Mouse (Mus musculus) stomach, embryonic 16.5 days (tissue): ENCODE data around the gene Gm27027. TPM values are rescaled to one million over a fixed set of nuclear protein-coding genes. Genes with fewer than 3 reads are reported as not detected.

ENCODE experiments used
- ATAC-seq: fragments of 200-750 bp; cut with Nextera tagmentation; 2 replicates; pipeline ENCODE4 v1.8.0; 2017; ENCODE audit warnings: moderate number of reproducible peaks, moderate TSS enrichment; ENCODE audit not compliant: insufficient read depth, low FRiP score
- H3K27ac ChIP-seq: fragments of 300-500 bp; sonication (generic); 2 replicates; pipeline ENCODE4 v1.5.1; 2014; ENCODE audit warnings: low read length
- H3K27me3 ChIP-seq: fragments of 300-500 bp; sonication (generic); 2 replicates; pipeline ENCODE4 v1.6.1; 2014; ENCODE audit warnings: low read length, control low read depth, mixed read lengths; ENCODE audit not compliant: control insufficient read depth, insufficient read depth
- H3K36me3 ChIP-seq: fragments of 300-500 bp; sonication (generic); 2 replicates; pipeline ENCODE4 v1.6.1; 2014; ENCODE audit warnings: low read length; ENCODE audit not compliant: control insufficient read depth, insufficient read depth
- H3K4me1 ChIP-seq: fragments of 300-500 bp; sonication (generic); 2 replicates; pipeline ENCODE4 v1.6.1; 2014; ENCODE audit warnings: low read length, control low read depth, mixed read lengths; ENCODE audit not compliant: control insufficient read depth, insufficient read depth
- H3K4me2 ChIP-seq: fragments of 300-500 bp; sonication (generic); 2 replicates; pipeline ENCODE4 v1.6.1; 2014; ENCODE audit warnings: low read depth, low read length, mixed read lengths
- H3K4me3 ChIP-seq: fragments of 300-500 bp; sonication (generic); replicated peaks from 2 replicates; pipeline ENCODE4 v1.5.1; 2014; ENCODE audit warnings: mild to moderate bottlenecking, low read length
- H3K9ac ChIP-seq: fragments of 300-500 bp; sonication (generic); 2 replicates; pipeline ENCODE4 v1.6.1; 2014; ENCODE audit warnings: low read length
- H3K9me3 ChIP-seq: fragments of 300-500 bp; sonication (generic); replicated peaks from 2 replicates; pipeline ENCODE4 v1.6.1; 2016; ENCODE audit warnings: low read length, control low read depth; ENCODE audit not compliant: control insufficient read depth
- WGBS: fragments of 180-500 bp; shearing (Covaris S2); extraction: QIAGEN DNeasy Blood & Tissue Kit; methylation state at CpG from one replicate; pipeline ENCODE4 v1.1.7; 2014; 5-methylcytosine and 5-hydroxymethylcytosine counted together
- polyA plus RNA-seq: library from polyadenylated mRNA; unstranded; fragments of >200 nt; fragmentation: Nextera tagmentation; extraction: Ambion mirVana; gene quantifications from 2 replicates; pipeline ENCODE4 v1.2.1, GENCODE M21; 2015

The Gm27027 gene
- polyA plus RNA-seq, 1 experiment from 2014 or later = not detected

DNA sequence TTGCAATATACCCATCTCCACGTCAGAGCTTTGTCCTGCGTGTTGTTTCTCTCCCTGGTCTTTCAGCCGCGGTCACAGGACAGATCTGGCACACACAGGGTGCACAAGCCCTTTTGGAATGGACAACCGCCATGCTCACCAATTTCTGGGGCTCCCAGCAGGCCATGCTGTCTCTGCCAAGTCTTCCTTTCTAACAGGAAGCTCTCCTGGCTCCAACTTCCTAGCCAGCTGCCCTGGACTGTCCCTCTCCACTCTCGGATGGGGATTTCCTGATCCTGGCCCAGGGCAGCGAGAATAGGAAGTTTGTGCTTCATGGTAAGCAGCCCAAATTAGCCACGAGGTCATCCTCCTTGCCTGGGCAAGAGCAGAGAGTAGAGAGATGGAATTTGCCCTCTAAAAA, 34.4 kb downstream of the Gm27027 start:
- H3K9ac ChIP-seq = no peak overlapping the region
- H3K9me3 ChIP-seq = no peaks in the 10 kb centered on the region
- H3K4me2 ChIP-seq = no peak overlapping the region
- 0 out of 2 replicates have a peak, but pooled peaks cover 14% of the 10 kb centered on the region for H3K27me3 ChIP-seq
- no peak overlapping the region for H3K27ac ChIP-seq
- H3K4me1 ChIP-seq = 0 out of 2 replicates have a peak, but pooled peaks cover 2% of the 10 kb centered on the region
- H3K4me3 ChIP-seq = no peak overlapping the region
- no peak for ATAC-seq
- no peaks in the 10 kb centered on the region for H3K36me3 ChIP-seq
- 68% methylated on average over 8 of the region's 8 CpGs for WGBS

GRCm38 (mm10) chr2:93959346-93959745, 36.8 kb downstream of the Gm27027 start:
- 0 out of 2 replicates have a peak, but pooled peaks cover 10% of the 10 kb centered on the region for H3K4me1 ChIP-seq
- no peak overlapping the region for H3K4me2 ChIP-seq
- H3K9ac ChIP-seq = no peak overlapping the region
- ATAC-seq = no peak
- H3K9me3 ChIP-seq = no peaks in the 10 kb centered on the region
- 73% methylated on average over 8 of the region's 8 CpGs for WGBS
- H3K27ac ChIP-seq = no peak overlapping the region
- no peaks in the 10 kb centered on the region for H3K36me3 ChIP-seq
- no peak overlapping the region for H3K4me3 ChIP-seq
- H3K27me3 ChIP-seq = peaks cover 23% of the 10 kb centered on the region; the same call in 1 of the 2 replicates

DNA sequence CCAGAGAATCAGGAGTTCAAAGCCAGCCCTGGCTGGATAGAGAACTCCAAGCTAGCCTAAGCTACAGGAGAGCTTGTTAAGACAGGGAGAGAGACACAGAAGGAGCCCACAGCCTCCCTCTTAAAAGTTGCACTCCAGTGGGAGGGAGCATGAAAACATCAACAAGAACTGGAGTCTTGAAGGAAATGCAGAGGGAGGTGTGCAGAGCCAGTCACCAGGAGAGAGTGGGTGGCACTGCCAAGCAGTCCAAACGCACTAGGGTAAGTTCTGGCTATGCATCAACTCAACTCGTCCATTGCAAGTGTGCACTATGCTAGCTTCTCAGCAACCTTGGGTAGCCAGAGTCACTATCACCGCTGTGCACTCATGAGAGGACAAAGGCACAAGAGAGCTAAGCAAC, 37.9 kb downstream of the Gm27027 start:
- Histone ChIP-seq H3K36me3 (no peaks in the 10 kb centered on the region), H3K27me3 (peaks cover 26% of the 10 kb centered on the region), H3K27ac (no peak overlapping the region), H3K4me1 (0 out of 2 replicates have a peak, but pooled peaks cover 13% of the 10 kb centered on the region), H3K9me3 (no peaks in the 10 kb centered on the region), H3K4me2 (no peak overlapping the region), H3K9ac (no peak overlapping the region), H3K4me3 (no peak overlapping the region)
- ATAC-seq = no peak
- 76% methylated on average over 3 of the region's 3 CpGs for WGBS

- Histone ChIP-seq H3K27ac (no peak overlapping the region), H3K4me2 (no peak overlapping the region), H3K36me3 (no peaks in the 10 kb centered on the region), H3K4me3 (no peak overlapping the region), H3K4me1 (0 out of 2 replicates have a peak, but pooled peaks cover 13% of the 10 kb centered on the region), H3K9ac (no peak overlapping the region), H3K9me3 (no peaks in the 10 kb centered on the region), H3K27me3 (peaks cover 26% of the 10 kb centered on the region)
- WGBS = 60% methylated on average over 8 of the region's 8 CpGs
- no peak for ATAC-seq
Measured at GRCm38 (mm10) chr2:93957785-93958175, 38.4 kb downstream of the Gm27027 start.

GRCm38 (mm10) chr2:93956908-93957784, 39.0 kb downstream of the Gm27027 start, which contains the start of gene Gm13889:
Gm13889 (minus strand) TSS chr2:93957201.
- Histone ChIP-seq H3K9ac (peak within 1 kb of the TSS; percentile 80), H3K4me3 (peak within 1 kb of the TSS; percentile 62), H3K9me3 (no peaks in the 10 kb centered on the region), H3K4me1 (0 out of 2 replicates have a peak, but pooled peaks cover 13% of the 10 kb centered on the region), H3K27me3 (peaks cover 26% of the 10 kb centered on the region), H3K4me2 (peak within 1 kb of the TSS; percentile 61), H3K36me3 (no peaks in the 10 kb centered on the region), H3K27ac (peak within 1 kb of the TSS; percentile 88)
- WGBS = 5% methylated on average over 61 of the region's 62 CpGs
- peak; percentile 76 for ATAC-seq

- Histone ChIP-seq H3K27me3 (peaks cover 26% of the 10 kb centered on the region), H3K4me3 (peak overlapping the region; percentile 62), H3K4me1 (0 out of 2 replicates have a peak, but pooled peaks cover 13% of the 10 kb centered on the region), H3K27ac (peak overlapping the region; percentile 88), H3K4me2 (peak overlapping the region; percentile 61), H3K36me3 (no peaks in the 10 kb centered on the region), H3K9ac (peak overlapping the region; percentile 80), H3K9me3 (no peaks in the 10 kb centered on the region)
- peak; percentile 44; the same call in 1 of the 2 replicates for ATAC-seq
- WGBS = under 1% methylated on average over 44 of the region's 44 CpGs
Measured at GRCm38 (mm10) chr2:93956331-93956801, 39.8 kb downstream of the Gm27027 start.

DNA sequence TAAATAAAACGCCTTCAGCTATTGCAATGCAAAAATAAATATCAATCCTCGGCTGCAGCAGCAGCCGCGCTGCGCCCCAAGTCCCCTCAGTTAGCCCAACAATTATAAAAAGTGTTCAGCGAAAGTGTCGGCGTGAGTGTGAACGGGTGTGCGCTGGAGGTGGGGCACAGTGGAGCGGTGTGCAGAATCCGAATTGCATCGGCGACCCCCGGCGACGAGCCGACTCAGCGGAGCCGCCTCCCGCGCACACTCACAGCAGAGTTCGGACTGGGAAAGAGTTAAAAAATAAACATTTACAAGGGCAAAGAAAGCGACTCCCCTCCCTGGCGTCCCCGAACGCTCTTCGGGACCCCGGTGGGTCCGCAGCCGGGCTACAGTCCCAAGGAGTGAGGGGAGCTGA, 40.3 kb downstream of the Gm27027 start:
- no peak for ATAC-seq

DNA sequence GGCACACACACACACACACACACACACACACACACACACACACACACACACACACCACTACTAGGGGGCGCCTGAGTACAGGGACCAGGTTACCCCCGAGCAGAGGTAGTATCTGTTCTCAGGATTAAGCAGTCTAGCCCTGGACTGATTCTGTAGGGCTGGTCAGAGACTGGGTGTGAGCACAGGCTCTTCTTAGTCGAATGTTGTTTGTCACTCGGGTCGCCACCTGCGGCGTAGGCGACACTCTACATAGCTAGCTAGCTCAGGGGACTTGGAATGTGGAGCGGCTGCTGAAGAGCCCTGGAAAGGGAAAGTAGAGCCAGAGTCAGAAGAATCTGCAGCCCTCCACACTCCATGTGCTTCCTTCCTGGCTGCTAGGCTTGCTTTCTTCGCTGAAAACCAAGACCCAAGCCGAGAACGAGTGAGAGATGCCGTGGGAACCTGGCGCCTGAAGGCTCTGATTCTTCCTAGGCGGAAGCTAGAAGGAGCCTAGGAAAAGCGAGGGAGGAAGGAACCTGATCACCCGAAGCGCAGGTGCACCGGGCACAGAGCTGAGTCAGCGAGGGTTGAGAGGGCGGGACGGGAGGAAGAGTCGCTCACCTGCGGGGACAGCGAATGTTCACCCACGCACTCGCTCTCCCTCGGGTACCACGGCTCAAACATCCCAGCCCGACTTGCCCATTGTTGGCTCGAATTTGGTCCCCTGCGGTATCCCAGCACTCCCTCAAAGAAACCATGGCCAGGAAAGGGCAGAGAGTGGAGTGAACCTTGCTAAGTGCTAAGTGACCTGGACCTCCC, 41.2 kb downstream of the Gm27027 start:
- 0 out of 2 replicates have a peak, but pooled peaks cover 13% of the 10 kb centered on the region for H3K4me1 ChIP-seq
- no peaks in the 10 kb centered on the region for H3K9me3 ChIP-seq
- H3K4me2 ChIP-seq = peak overlapping the region; percentile 61
- no peak; the same call in 1 of the 2 replicates for ATAC-seq
- under 1% methylated on average over 32 of the region's 32 CpGs for WGBS
- no peak overlapping the region for H3K27ac ChIP-seq
- H3K9ac ChIP-seq = peak overlapping the region; percentile 80
- H3K4me3 ChIP-seq = peak overlapping the region; percentile 62
- no peaks in the 10 kb centered on the region for H3K36me3 ChIP-seq
- peaks cover 26% of the 10 kb centered on the region for H3K27me3 ChIP-seq

More for the DNA sequence above, 40.3 kb downstream of the Gm27027 start:
- Histone ChIP-seq H3K4me3 (peak overlapping the region; percentile 62), H3K27me3 (peaks cover 26% of the 10 kb centered on the region), H3K9ac (peak overlapping the region; percentile 80), H3K27ac (peak overlapping the region; percentile 88), H3K4me1 (0 out of 2 replicates have a peak, but pooled peaks cover 13% of the 10 kb centered on the region), H3K36me3 (no peaks in the 10 kb centered on the region), H3K4me2 (peak overlapping the region; percentile 61), H3K9me3 (no peaks in the 10 kb centered on the region)
- under 1% methylated on average over 31 of the region's 31 CpGs for WGBS
